Mouse (Mus musculus) embryonic facial prominence, embryonic 10.5 days (tissue): ENCODE results near the gene Sh3tc1. TPM values are rescaled to one million over a fixed set of nuclear protein-coding genes. Genes with fewer than 3 reads are reported as not detected.

Experiments used
- DNase-seq: peaks from one replicate; pipeline ENCODE4 v3.0.0-alpha.2; 2017; ENCODE audit warnings: low spot score
- H3K27ac ChIP-seq: fragments of 300-500 bp; sonication (generic); replicated peaks from 2 replicates; pipeline ENCODE4 v1.5.1; 2016; ENCODE audit warnings: mild to moderate bottlenecking
- H3K27me3 ChIP-seq: fragments of 300-500 bp; sonication (generic); replicated peaks from 2 replicates; pipeline ENCODE4 v1.6.1; 2016; ENCODE audit warnings: low read depth, mild to moderate bottlenecking; ENCODE audit not compliant: poor library complexity, severe bottlenecking
- H3K36me3 ChIP-seq: fragments of 300-500 bp; sonication (generic); replicated peaks from 2 replicates; pipeline ENCODE4 v1.6.1; 2016; ENCODE audit warnings: mild to moderate bottlenecking, moderate library complexity
- H3K4me1 ChIP-seq: fragments of 300-500 bp; sonication (generic); 2 replicates; pipeline ENCODE4 v1.6.1; 2016
- H3K4me3 ChIP-seq: fragments of 300-500 bp; sonication (generic); 2 replicates; pipeline ENCODE4 v1.5.1; 2016; ENCODE audit warnings: mild to moderate bottlenecking, moderate library complexity
- H3K9me3 ChIP-seq: fragments of 300-500 bp; sonication (generic); 2 replicates; pipeline ENCODE4 v1.6.1; 2016; ENCODE audit warnings: mild to moderate bottlenecking
- whole genome bisulfite sequencing: fragments of 180-500 bp; shearing (Covaris S2); methylation state at CpG from one replicate; pipeline ENCODE4 v1.1.7; 2016; 5-methylcytosine and 5-hydroxymethylcytosine counted together
- polyA plus RNA-seq: library from polyadenylated mRNA; unstranded; fragments of >200 nt; fragmentation: Nextera tagmentation; extraction: Ambion mirVana; gene quantifications from 2 replicates; pipeline ENCODE4 v1.2.1, GENCODE M21; 2016

Gene Sh3tc1
- polyA plus RNA-seq, 1 experiment from 2014 or later, result 3.7 TPM

DNA sequence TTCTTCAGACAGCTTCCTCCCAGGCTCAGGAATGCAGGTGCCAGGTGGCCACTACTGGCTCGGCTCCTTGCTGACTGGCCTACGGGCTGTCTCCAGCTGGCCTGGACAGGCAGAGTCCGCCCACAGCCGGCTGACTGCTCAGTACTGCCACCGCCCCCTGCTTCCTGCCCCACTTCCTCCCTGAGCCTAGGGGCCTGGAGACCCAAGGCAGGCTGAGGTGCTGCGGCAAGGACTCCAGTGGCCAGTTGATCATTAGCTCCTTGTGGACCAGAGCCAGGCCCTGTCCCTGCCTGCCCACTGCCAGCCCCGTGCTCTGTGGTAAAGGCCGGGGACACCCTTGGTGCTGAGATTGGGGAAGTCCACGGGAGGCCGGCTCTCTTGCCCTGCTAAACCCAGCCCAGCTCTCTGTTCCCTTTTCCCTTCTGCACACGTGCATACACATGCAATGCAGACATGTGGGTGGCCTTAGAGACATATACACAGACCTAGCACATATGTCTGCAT is 10.8 kb downstream of the Sh3tc1 start:
- Histone ChIP-seq H3K36me3 (no peaks in the 10 kb centered on the region), H3K9me3 (no peaks in the 10 kb centered on the region), H3K27me3 (no peaks in the 10 kb centered on the region), H3K4me1 (peaks cover 13% of the 10 kb centered on the region), H3K4me3 (peak overlapping the region; percentile 14), H3K27ac (peak overlapping the region; percentile 80)
- WGBS, result 50% methylated on average over 11 of the region's 11 CpGs
- peak; percentile 70 for DNase-seq

DNA sequence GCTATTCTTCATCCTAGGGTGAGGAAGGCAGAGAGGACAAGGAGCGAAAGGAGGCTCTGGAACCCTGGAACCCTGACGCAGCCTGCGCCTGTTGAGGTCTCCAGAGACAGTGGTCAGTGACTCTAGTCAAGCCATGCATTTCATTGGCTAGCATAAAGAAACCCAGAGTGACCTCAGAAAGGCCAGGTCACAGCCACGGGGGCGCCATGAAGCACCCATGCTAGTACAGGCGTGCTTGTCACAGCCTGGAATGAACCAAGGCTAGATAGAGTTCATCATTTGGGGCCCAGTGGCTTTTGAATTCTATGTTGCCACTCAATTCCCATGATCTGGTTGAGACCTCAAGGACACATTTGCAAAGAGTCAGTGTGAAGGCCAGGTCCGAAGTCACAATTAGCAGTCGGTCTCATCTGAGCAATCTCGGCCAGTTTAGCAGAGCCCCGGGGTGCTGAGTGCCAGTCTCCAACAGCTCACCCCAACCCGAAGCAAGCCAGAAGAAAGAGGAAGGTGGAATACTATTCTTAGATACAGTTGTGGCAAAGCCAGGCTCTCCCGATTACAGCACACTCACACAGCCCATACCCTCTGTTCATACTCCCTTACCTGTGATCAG is 11.3 kb downstream of the Sh3tc1 start:
- Histone ChIP-seq H3K4me1 (peaks cover 13% of the 10 kb centered on the region), H3K36me3 (no peaks in the 10 kb centered on the region), H3K9me3 (no peaks in the 10 kb centered on the region), H3K4me3 (peak overlapping the region; percentile 14), H3K27me3 (no peaks in the 10 kb centered on the region), H3K27ac (peak overlapping the region; percentile 80)
- no peak for DNase-seq
- WGBS, result 90% methylated on average over 12 of the region's 12 CpGs

GRCm38 (mm10) chr5:35727447-35727846 is 12.3 kb downstream of the Sh3tc1 start:
- H3K4me3 ChIP-seq, result no peak overlapping the region
- 78% methylated on average over 5 of the region's 5 CpGs for WGBS

GRCm38 (mm10) chr5:35725840-35726239 is 13.9 kb downstream of the Sh3tc1 start:
- no peak overlapping the region for H3K4me3 ChIP-seq
- peaks cover 24% of the 10 kb centered on the region for H3K4me1 ChIP-seq
- H3K36me3 ChIP-seq, result no peaks in the 10 kb centered on the region
- H3K27ac ChIP-seq, result no peak overlapping the region
- no peak for DNase-seq
- no peaks in the 10 kb centered on the region for H3K9me3 ChIP-seq
- no peaks in the 10 kb centered on the region for H3K27me3 ChIP-seq
- WGBS, result 80% methylated on average over 3 of the region's 3 CpGs

More at GRCm38 (mm10) chr5:35727447-35727846, 12.3 kb downstream of the Sh3tc1 start:
- H3K36me3 ChIP-seq, result no peaks in the 10 kb centered on the region
- no peak for DNase-seq
- peaks cover 23% of the 10 kb centered on the region for H3K4me1 ChIP-seq
- H3K27ac ChIP-seq, result no peak overlapping the region
- H3K9me3 ChIP-seq, result no peaks in the 10 kb centered on the region
- no peaks in the 10 kb centered on the region for H3K27me3 ChIP-seq

DNA sequence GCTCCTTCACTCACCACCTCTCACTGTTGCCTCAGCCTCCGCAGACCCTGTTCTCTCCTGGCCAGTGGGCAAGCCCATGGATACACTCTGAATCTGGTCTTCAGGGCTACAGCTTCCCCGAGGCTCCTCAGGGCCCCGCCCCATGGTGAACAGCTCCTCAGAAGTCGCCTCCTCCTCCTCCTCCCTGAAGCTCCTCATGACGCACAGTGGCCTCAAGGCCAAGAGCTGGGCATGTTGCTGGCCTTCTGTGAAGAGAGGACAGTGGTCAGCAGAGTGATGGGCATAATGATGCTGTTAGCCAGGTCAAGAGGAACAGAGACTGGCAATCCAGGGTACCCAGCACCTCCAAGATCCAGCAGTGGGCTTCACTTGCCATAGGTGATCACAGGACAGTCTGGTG is 15.9 kb downstream of the Sh3tc1 start:
- H3K4me1 ChIP-seq, result peaks cover 18% of the 10 kb centered on the region
- 75% methylated on average over 5 of the region's 5 CpGs for WGBS
- H3K9me3 ChIP-seq, result no peaks in the 10 kb centered on the region
- no peak for DNase-seq
- no peak overlapping the region for H3K4me3 ChIP-seq
- no peaks in the 10 kb centered on the region for H3K27me3 ChIP-seq
- no peaks in the 10 kb centered on the region for H3K36me3 ChIP-seq
- H3K27ac ChIP-seq, result no peak overlapping the region

GRCm38 (mm10) chr5:35722654-35723053 is 17.1 kb downstream of the Sh3tc1 start:
- H3K27me3 ChIP-seq, result no peaks in the 10 kb centered on the region
- 53% methylated on average over 2 of the region's 2 CpGs for WGBS
- H3K4me3 ChIP-seq, result no peak overlapping the region
- no peak overlapping the region for H3K27ac ChIP-seq
- no peaks in the 10 kb centered on the region for H3K36me3 ChIP-seq
- no peak for DNase-seq
- H3K9me3 ChIP-seq, result no peaks in the 10 kb centered on the region
- H3K4me1 ChIP-seq, result peaks cover 10% of the 10 kb centered on the region

DNA sequence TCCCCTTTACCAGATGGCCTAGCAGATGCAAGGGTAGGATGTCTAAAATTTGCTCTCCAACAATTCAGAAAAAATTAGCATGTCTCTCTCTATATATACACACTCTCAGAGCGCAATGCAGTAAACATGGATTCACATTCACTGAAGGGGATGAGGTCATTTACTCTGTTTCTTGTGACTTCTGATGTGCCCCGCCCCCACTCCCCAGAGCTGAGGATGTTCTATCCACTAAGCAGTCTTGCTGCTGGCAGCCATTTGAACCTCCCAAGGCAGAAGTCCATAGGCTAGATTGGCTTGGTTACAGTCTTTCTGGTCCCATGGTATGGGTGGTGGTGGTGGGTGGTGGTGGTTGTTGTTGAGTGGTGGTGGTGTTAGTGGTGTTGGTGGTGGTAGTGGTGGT is 17.9 kb downstream of the Sh3tc1 start:
- WGBS, result 95% methylated on average over 2 of the region's 2 CpGs
- H3K27me3 ChIP-seq, result no peaks in the 10 kb centered on the region

GRCm38 (mm10) chr5:35719880-35720279 is 19.9 kb downstream of the Sh3tc1 start:
- 92% methylated on average over 1 of the region's 1 CpGs for WGBS
- no peak for DNase-seq
- H3K27ac ChIP-seq, result no peak overlapping the region

More for the DNA sequence above, 17.9 kb downstream of the Sh3tc1 start:
- peaks cover 10% of the 10 kb centered on the region for H3K4me1 ChIP-seq
- H3K9me3 ChIP-seq, result no peaks in the 10 kb centered on the region
- no peak for DNase-seq
- H3K27ac ChIP-seq, result no peak overlapping the region
- no peaks in the 10 kb centered on the region for H3K36me3 ChIP-seq
- no peak overlapping the region for H3K4me3 ChIP-seq

GRCm38 (mm10) chr5:35719343-35719742 is 20.4 kb downstream of the Sh3tc1 start:
- Histone ChIP-seq H3K9me3 (no peaks in the 10 kb centered on the region), H3K27ac (no peak overlapping the region), H3K27me3 (no peaks in the 10 kb centered on the region), H3K4me1 (peaks cover 10% of the 10 kb centered on the region), H3K4me3 (no peak overlapping the region), H3K36me3 (no peaks in the 10 kb centered on the region)
- DNase-seq, result no peak

More at GRCm38 (mm10) chr5:35719880-35720279, 19.9 kb downstream of the Sh3tc1 start:
- peaks cover 10% of the 10 kb centered on the region for H3K4me1 ChIP-seq
- no peaks in the 10 kb centered on the region for H3K27me3 ChIP-seq
- no peaks in the 10 kb centered on the region for H3K9me3 ChIP-seq
- H3K4me3 ChIP-seq, result no peak overlapping the region
- no peaks in the 10 kb centered on the region for H3K36me3 ChIP-seq

- no peak for DNase-seq
- H3K27me3 ChIP-seq, result no peaks in the 10 kb centered on the region
- H3K9me3 ChIP-seq, result no peaks in the 10 kb centered on the region
- no peak overlapping the region for H3K4me3 ChIP-seq
- no peak overlapping the region for H3K27ac ChIP-seq
- WGBS, result 79% methylated on average over 11 of the region's 11 CpGs
- H3K4me1 ChIP-seq, result peaks cover 10% of the 10 kb centered on the region
- H3K36me3 ChIP-seq, result no peaks in the 10 kb centered on the region
These were observed 21.0 kb downstream of the Sh3tc1 start for GRCm38 (mm10) chr5:35718817-35719216.

- no peaks in the 10 kb centered on the region; the same call in 1 of the 2 replicates for H3K27me3 ChIP-seq
- no peaks in the 10 kb centered on the region for H3K9me3 ChIP-seq
- H3K4me1 ChIP-seq, result peaks cover 11% of the 10 kb centered on the region
- no peak overlapping the region for H3K27ac ChIP-seq
- WGBS, result 61% methylated on average over 4 of the region's 4 CpGs
- H3K4me3 ChIP-seq, result no peak overlapping the region
- peak; percentile 45 for DNase-seq
- no peaks in the 10 kb centered on the region for H3K36me3 ChIP-seq
These were observed 21.8 kb downstream of the Sh3tc1 start for GRCm38 (mm10) chr5:35717946-35718345.

DNA sequence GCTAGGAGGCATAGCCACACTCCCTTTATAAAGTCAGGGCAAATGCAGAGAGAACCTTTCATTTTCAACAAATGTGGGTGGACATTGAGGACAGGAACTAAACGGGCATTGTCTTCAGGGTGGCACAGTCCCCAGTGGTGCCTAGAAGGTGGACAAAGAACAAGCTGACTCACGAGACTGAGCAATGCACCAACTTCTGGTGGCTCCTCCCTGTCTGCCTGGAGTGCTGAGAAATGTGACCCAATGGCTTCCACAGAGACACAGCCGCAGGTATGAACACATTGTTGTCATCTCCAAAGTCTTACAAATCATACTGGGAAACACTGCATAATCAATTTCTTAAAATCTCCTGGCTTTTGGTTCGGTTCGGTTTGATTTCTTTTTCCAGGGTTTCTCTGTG is 22.3 kb downstream of the Sh3tc1 start:
- WGBS, result 84% methylated on average over 5 of the region's 5 CpGs
- Histone ChIP-seq H3K9me3 (no peaks in the 10 kb centered on the region), H3K4me1 (peaks cover 6% of the 10 kb centered on the region), H3K27me3 (no peaks in the 10 kb centered on the region; the same call in 1 of the 2 replicates), H3K27ac (no peak overlapping the region), H3K4me3 (no peak overlapping the region), H3K36me3 (no peaks in the 10 kb centered on the region)
- no peak for DNase-seq

DNA sequence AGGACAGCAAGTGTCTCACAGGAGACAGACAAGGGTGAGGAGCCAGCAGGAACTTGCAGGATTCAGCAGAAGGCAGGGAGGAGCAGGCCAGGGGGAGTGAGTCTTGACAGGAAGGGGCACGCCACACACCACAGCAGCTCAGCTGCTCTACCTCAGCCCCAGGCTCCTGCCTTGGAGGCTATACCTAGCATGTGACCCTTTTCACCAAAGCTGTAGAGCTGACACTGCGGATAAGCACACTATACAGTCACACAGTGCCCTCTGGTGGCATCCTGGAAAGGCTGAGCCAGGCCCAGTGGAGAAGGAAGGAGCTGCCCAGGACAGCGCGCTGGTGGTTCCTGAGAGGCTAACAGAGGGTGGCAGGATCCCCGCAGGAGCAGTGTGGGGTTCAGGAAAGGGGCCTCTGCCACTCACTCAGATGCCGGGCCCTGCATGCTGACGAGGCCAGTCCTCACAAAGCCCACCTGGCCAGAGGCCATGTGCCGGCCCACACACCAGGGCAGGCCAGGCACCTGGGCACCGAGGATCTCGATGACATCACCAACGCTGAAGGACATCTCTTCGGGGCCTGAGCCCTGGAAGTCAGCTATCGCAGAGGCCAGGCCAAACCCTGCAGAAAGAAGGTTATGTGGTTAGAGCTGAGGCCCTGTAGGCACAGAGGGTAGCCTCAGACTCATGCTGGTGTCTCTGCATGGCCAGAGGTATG is 26.0 kb downstream of the Sh3tc1 start:
- peak; percentile 83 for DNase-seq
- WGBS, result 55% methylated on average over 13 of the region's 13 CpGs
- 0 out of 2 replicates have a peak overlapping the region, but pooled peaks have one; percentile 21 for H3K27ac ChIP-seq

More for the DNA sequence above, 26.0 kb downstream of the Sh3tc1 start:
- Histone ChIP-seq H3K4me3 (no peak overlapping the region), H3K4me1 (peaks cover 11% of the 10 kb centered on the region; the same call in 1 of the 2 replicates), H3K36me3 (no peaks in the 10 kb centered on the region), H3K27me3 (no peaks in the 10 kb centered on the region; the same call in 1 of the 2 replicates), H3K9me3 (no peaks in the 10 kb centered on the region)
